In the genomic region with DNA sequence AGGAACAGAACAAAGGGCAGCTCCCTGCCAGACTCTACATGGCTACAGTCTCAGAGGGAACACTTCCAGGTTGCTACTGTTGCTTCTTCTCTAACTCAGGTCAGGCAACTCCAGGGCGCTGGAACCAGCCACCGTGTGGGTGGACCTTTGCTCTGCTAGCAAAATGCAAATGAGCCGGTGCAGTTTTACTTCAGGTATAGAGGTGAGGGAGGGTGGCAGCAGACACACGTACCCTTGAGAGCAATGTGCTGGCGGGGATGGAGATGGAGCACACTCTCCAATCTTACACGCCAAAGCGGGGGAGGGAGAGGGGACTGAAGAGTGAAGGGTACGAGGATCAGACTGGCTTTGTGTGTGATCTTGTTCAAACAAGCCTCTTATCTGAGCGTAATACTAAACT, we compare ENCODE assay signal across 13 mouse cellular contexts.
DNase-seq lines count a peak whose midpoint lies in the region; ATAC-seq and TF ChIP-seq lines count a peak whose summit lies in the region.
"Had no signal": no experiment of that assay in that cellular context is flagged by ENCODE, and none has a peak within 500 bp of the region (broad histone marks: within the 10 kb centered on the region; RNA-seq: fewer than 3 reads in every experiment).

No protein-coding gene starts in this region.

- no peak for TF ChIP-seq CTCF in liver, adult 2 months (IDR thresholded peaks at IDR 0.05; ENCODE audit: low read depth, low read length)

- H3K4me3 ChIP-seq in liver, adult 2 months (ENCODE audit: insufficient read depth, low read depth, low read length), result no peak overlapping the region
- no peak overlapping the region for H3K4me3 ChIP-seq in forebrain, embryonic 16.5 days (replicated peaks; ENCODE audit: low read length)

- no peaks in the 10 kb centered on the region for H3K9me3 ChIP-seq in forebrain, embryonic 16.5 days (ENCODE audit: control insufficient read depth, low read length)

- WGBS in liver, adult 2 months, result 15% methylated on average over 9 of the region's 9 CpGs
- WGBS in forebrain, embryonic 16.5 days, result 49% methylated on average over 9 of the region's 9 CpGs

- peak; percentile 20 for DNase-seq in urinary bladder, postnatal 14 days (ENCODE audit: low spot score)
- no peak for DNase-seq in urinary bladder, postnatal 36 days (ENCODE audit: low spot score in 2 of 2)
- peak; percentile 55 to 59 for DNase-seq in kidney, adult 8-10 months
- peak; percentile 55 for DNase-seq in liver, adult 2 months (ENCODE audit: extremely low read depth, low read depth, low spot score)
- DNase-seq in left cerebral cortex, adult 18-20 months (ENCODE audit: low spot score in 2 of 2), result no peak
- no peak for DNase-seq in left cerebral cortex, adult 9 months (ENCODE audit: low spot score in 2 of 2)
- no peak for DNase-seq in adrenal gland, adult 18-20 months (ENCODE audit: low spot score in 2 of 2)
- DNase-seq: forebrain, postnatal 0 days; heart, adult 18-20 months; heart, postnatal 14 days; thymus, postnatal 4 days had no signal

- no peaks in the 10 kb centered on the region for H3K79me2 ChIP-seq in liver, adult 2 months (ENCODE audit: control insufficient read depth, insufficient read depth, low read length)

- H3K36me3 ChIP-seq in liver, adult 2 months (ENCODE audit: control insufficient read depth, insufficient read depth, low read length), result no peaks in the 10 kb centered on the region
- H3K36me3 ChIP-seq in forebrain, embryonic 16.5 days (ENCODE audit: control insufficient read depth, insufficient read depth), result no peaks in the 10 kb centered on the region

- TF ChIP-seq POLR2A in liver, adult 2 months (IDR thresholded peaks at IDR 0.05; ENCODE audit: extremely low read depth, insufficient read depth, low read length), result no peak

- H3K9ac ChIP-seq in liver, adult 2 months (ENCODE audit: low read depth, low read length), result no peak overlapping the region
- no peak overlapping the region for H3K9ac ChIP-seq in forebrain, embryonic 16.5 days (replicated peaks; ENCODE audit: low read depth, low read length)
- H3K9ac ChIP-seq: forebrain, postnatal 0 days; liver, embryonic 14.5 days had no signal

- no peaks in the 10 kb centered on the region for H3K27me3 ChIP-seq in liver, adult 2 months (ENCODE audit: control insufficient read depth, insufficient read depth, low read length)
- no peaks in the 10 kb centered on the region for H3K27me3 ChIP-seq in forebrain, embryonic 16.5 days (replicated peaks; ENCODE audit: control insufficient read depth, insufficient read depth, low read length)

- no peak for ATAC-seq in forebrain, embryonic 16.5 days
- ATAC-seq: forebrain, postnatal 0 days had no signal

- no peak overlapping the region for H3K4me2 ChIP-seq in forebrain, embryonic 16.5 days (ENCODE audit: low read length)

- no peak overlapping the region for H3K27ac ChIP-seq in liver, adult 2 months (replicated peaks; ENCODE audit: insufficient read depth, low read depth, low read length)
- no peak overlapping the region for H3K27ac ChIP-seq in forebrain, embryonic 16.5 days (ENCODE audit: low read length)
- H3K27ac ChIP-seq: liver, embryonic 14.5 days had no signal

- peaks cover 7% of the 10 kb centered on the region for H3K4me1 ChIP-seq in liver, adult 2 months (ENCODE audit: control insufficient read depth, insufficient read depth, low read length)
- peaks cover 5% of the 10 kb centered on the region; the same call in 1 of the 2 replicates for H3K4me1 ChIP-seq in forebrain, embryonic 16.5 days (replicated peaks; ENCODE audit: control insufficient read depth, insufficient read depth, low read length)

Comparison
In these comparisons a context has a peak if more than half of its experiments do, and no peak if none do; other contexts are left out.
1. DNase-seq: peak in urinary bladder, postnatal 14 days (single experiment), kidney, adult 8-10 months (2 of 2) and liver, adult 2 months (single experiment); none in urinary bladder, postnatal 36 days (0 of 2), left cerebral cortex, adult 18-20 months (0 of 2), left cerebral cortex, adult 9 months (0 of 2) and adrenal gland, adult 18-20 months (0 of 2).